Mouse (Mus musculus) limb, embryonic 12.5 days (tissue): ENCODE data around the gene Dnah2. TPM values are rescaled to one million over a fixed set of nuclear protein-coding genes. Genes with fewer than 3 reads are reported as not detected.
A peak's percentile ranks its signal among the peaks of the same experiment; 100 is the strongest.
"Not testable (repeated sequence)": the region's sequence is repeated elsewhere in the genome, so short reads cannot be mapped to it uniquely, and the experiment has no call there.

Experiments used
- ATAC-seq: fragments of 200-750 bp; cut with Nextera tagmentation; 2 replicates; pipeline ENCODE4 v1.8.0; 2017; ENCODE audit warnings: low read depth, moderate TSS enrichment; ENCODE audit not compliant: insufficient number of reproducible peaks, insufficient read depth, low FRiP score, low TSS enrichment
- H3K27ac ChIP-seq: fragments of 300-500 bp; sonication (generic); 2 replicates; pipeline ENCODE4 v1.5.1; 2016; ENCODE audit warnings: mild to moderate bottlenecking, moderate library complexity
- H3K27me3 ChIP-seq: fragments of 300-500 bp; sonication (generic); 2 replicates; pipeline ENCODE4 v1.6.1; 2016; ENCODE audit warnings: mild to moderate bottlenecking, moderate library complexity
- H3K36me3 ChIP-seq: fragments of 300-500 bp; sonication (generic); 2 replicates; pipeline ENCODE4 v1.6.1; 2016; ENCODE audit warnings: mild to moderate bottlenecking, moderate library complexity
- H3K4me1 ChIP-seq: fragments of 300-500 bp; sonication (generic); replicated peaks from 2 replicates; pipeline ENCODE4 v1.6.1; 2016
- H3K4me2 ChIP-seq: fragments of 300-500 bp; sonication (generic); 2 replicates; pipeline ENCODE4 v1.6.1; 2016; ENCODE audit warnings: mild to moderate bottlenecking, moderate library complexity
- H3K4me3 ChIP-seq: fragments of 300-500 bp; sonication (generic); replicated peaks from 2 replicates; pipeline ENCODE4 v1.5.1; 2016; ENCODE audit warnings: mild to moderate bottlenecking
- H3K9ac ChIP-seq: fragments of 300-500 bp; sonication (generic); replicated peaks from 2 replicates; pipeline ENCODE4 v1.6.1; 2016; ENCODE audit warnings: mild to moderate bottlenecking, moderate library complexity
- H3K9me3 ChIP-seq: fragments of 300-500 bp; sonication (generic); 2 replicates; pipeline ENCODE4 v1.6.1; 2016; ENCODE audit warnings: mild to moderate bottlenecking, moderate library complexity
- WGBS: fragments of 180-500 bp; shearing (Covaris S2); methylation state at CpG from one replicate; pipeline ENCODE4 v1.1.7; 2016; 5-methylcytosine and 5-hydroxymethylcytosine counted together
- polyA plus RNA-seq: library from polyadenylated mRNA; unstranded; fragments of >200 nt; fragmentation: Nextera tagmentation; extraction: Ambion mirVana; gene quantifications from 2 replicates; pipeline ENCODE4 v1.2.1, GENCODE M21; 2016

Gene Dnah2
- polyA plus RNA-seq, 1 experiment from 2014 or later, result 1.9 TPM

GRCm38 (mm10) chr11:69397581-69398057, 151.3 kb downstream of the Dnah2 start:
- H3K36me3 ChIP-seq, result peaks cover 42% of the 10 kb centered on the region
- H3K4me3 ChIP-seq, result peak overlapping the region; percentile 66
- H3K4me1 ChIP-seq, result peaks cover 56% of the 10 kb centered on the region
- ATAC-seq, result no peak
- H3K9ac ChIP-seq, result peak overlapping the region; percentile 61
- H3K27me3 ChIP-seq, result peaks cover 8% of the 10 kb centered on the region
- no peaks in the 10 kb centered on the region for H3K9me3 ChIP-seq
- peak overlapping the region; percentile 84 for H3K4me2 ChIP-seq
- 7% methylated on average over 24 of the region's 24 CpGs for WGBS
- H3K27ac ChIP-seq, result peak overlapping the region; percentile 82

- H3K9me3 ChIP-seq, result no peaks in the 10 kb centered on the region
- 31% methylated on average over 11 of the region's 11 CpGs for WGBS
- peak overlapping the region; percentile 84 for H3K4me2 ChIP-seq
- ATAC-seq, result no peak
- peaks cover 38% of the 10 kb centered on the region for H3K36me3 ChIP-seq
- H3K4me3 ChIP-seq, result peak overlapping the region; percentile 66
- H3K4me1 ChIP-seq, result peaks cover 55% of the 10 kb centered on the region
- H3K27ac ChIP-seq, result peak overlapping the region; percentile 93
- peak overlapping the region; percentile 88 for H3K9ac ChIP-seq
- H3K27me3 ChIP-seq, result peaks cover 8% of the 10 kb centered on the region
Measured at GRCm38 (mm10) chr11:69396772-69397171, 152.1 kb downstream of the Dnah2 start.

- Histone ChIP-seq H3K4me1 (peaks cover 48% of the 10 kb centered on the region), H3K4me3 (peak overlapping the region; percentile 66), H3K9me3 (no peaks in the 10 kb centered on the region), H3K27ac (peak overlapping the region; percentile 93), H3K4me2 (peak overlapping the region; percentile 84), H3K36me3 (peaks cover 28% of the 10 kb centered on the region), H3K27me3 (peaks cover 8% of the 10 kb centered on the region), H3K9ac (peak overlapping the region; percentile 88)
- ATAC-seq, result peak; percentile 81
- WGBS, result 1% methylated on average over 48 of the region's 48 CpGs
Measured at GRCm38 (mm10) chr11:69395634-69396373, 153.1 kb downstream of the Dnah2 start.

GRCm38 (mm10) chr11:69395235-69395633, 153.7 kb downstream of the Dnah2 start, which contains the start of the genes Naa38 and Cyb5d1:
TSS of gene Naa38 (plus strand) at chr11:69395487.
TSS of gene Cyb5d1 (minus strand) at chr11:69395631.
- Histone ChIP-seq H3K9ac (peak within 1 kb of the TSS; percentile 88), H3K36me3 (peaks cover 22% of the 10 kb centered on the region), H3K4me2 (peak within 1 kb of the TSS; percentile 84), H3K4me3 (peak within 1 kb of the TSS; percentile 66), H3K27ac (peak within 1 kb of the TSS; percentile 93), H3K4me1 (peaks cover 43% of the 10 kb centered on the region)
- H3K27me3 ChIP-seq, H3K9me3 ChIP-seq: not testable (repeated sequence)
- peak; percentile 29 for ATAC-seq
- WGBS, result under 1% methylated on average over 24 of the region's 24 CpGs

GRCm38 (mm10) chr11:69394591-69395167, 154.2 kb downstream of the Dnah2 start:
- H3K4me1 ChIP-seq, result peaks cover 37% of the 10 kb centered on the region
- ATAC-seq, result not testable (repeated sequence)
- 1% methylated on average over 31 of the region's 31 CpGs for WGBS

GRCm38 (mm10) chr11:69390400-69391034, 158.4 kb downstream of the Dnah2 start:
- Histone ChIP-seq H3K36me3 (peaks cover 4% of the 10 kb centered on the region), H3K27ac (no peak overlapping the region), H3K4me1 (peaks cover 4% of the 10 kb centered on the region), H3K4me3 (no peak overlapping the region), H3K9ac (no peak overlapping the region), H3K27me3 (no peaks in the 10 kb centered on the region), H3K9me3 (no peaks in the 10 kb centered on the region), H3K4me2 (no peak overlapping the region)
- 50% methylated on average over 10 of the region's 10 CpGs for WGBS
- ATAC-seq, result peak; percentile 40; the same call in 1 of the 2 replicates

More at GRCm38 (mm10) chr11:69394591-69395167, 154.2 kb downstream of the Dnah2 start:
- Histone ChIP-seq H3K27ac (peak overlapping the region; percentile 93), H3K9ac (peak overlapping the region; percentile 88), H3K4me2 (peak overlapping the region; percentile 72), H3K4me3 (peak overlapping the region; percentile 66), H3K36me3 (peaks cover 17% of the 10 kb centered on the region)
- H3K9me3 ChIP-seq, H3K27me3 ChIP-seq: not testable (repeated sequence)

- peaks cover 4% of the 10 kb centered on the region for H3K36me3 ChIP-seq
- no peak overlapping the region for H3K9ac ChIP-seq
- H3K4me2 ChIP-seq, result no peak overlapping the region
- H3K4me3 ChIP-seq, result no peak overlapping the region
- no peak overlapping the region for H3K27ac ChIP-seq
- peaks cover 4% of the 10 kb centered on the region for H3K4me1 ChIP-seq
- ATAC-seq, result peak; percentile 11; the same call in 1 of the 2 replicates
- no peaks in the 10 kb centered on the region for H3K27me3 ChIP-seq
- H3K9me3 ChIP-seq, result no peaks in the 10 kb centered on the region
- 66% methylated on average over 14 of the region's 14 CpGs for WGBS
Measured at GRCm38 (mm10) chr11:69389531-69390399, 159.1 kb downstream of the Dnah2 start.

GRCm38 (mm10) chr11:69388680-69389079, 160.2 kb downstream of the Dnah2 start:
- 99% methylated on average over 4 of the region's 4 CpGs for WGBS
- Histone ChIP-seq H3K27me3 (no peaks in the 10 kb centered on the region), H3K4me1 (no peaks in the 10 kb centered on the region), H3K9me3 (no peaks in the 10 kb centered on the region), H3K27ac (no peak overlapping the region), H3K4me2 (no peak overlapping the region), H3K9ac (no peak overlapping the region), H3K4me3 (no peak overlapping the region), H3K36me3 (peaks cover 6% of the 10 kb centered on the region)
- no peak for ATAC-seq

- Histone ChIP-seq H3K9me3 (no peaks in the 10 kb centered on the region), H3K4me2 (no peak overlapping the region), H3K36me3 (0 out of 2 replicates have a peak, but pooled peaks cover 11% of the 10 kb centered on the region), H3K27ac (no peak overlapping the region), H3K4me1 (no peaks in the 10 kb centered on the region), H3K27me3 (no peaks in the 10 kb centered on the region), H3K4me3 (no peak overlapping the region), H3K9ac (no peak overlapping the region)
- 77% methylated on average over 7 of the region's 7 CpGs for WGBS
- ATAC-seq, result no peak
Measured at GRCm38 (mm10) chr11:69386758-69387157, 162.2 kb downstream of the Dnah2 start.

GRCm38 (mm10) chr11:69384979-69385378, 163.9 kb downstream of the Dnah2 start:
- Histone ChIP-seq H3K4me3 (no peak overlapping the region), H3K9ac (no peak overlapping the region), H3K9me3 (no peaks in the 10 kb centered on the region), H3K36me3 (peaks cover 19% of the 10 kb centered on the region; the same call in 1 of the 2 replicates), H3K27ac (no peak overlapping the region), H3K4me2 (no peak overlapping the region), H3K4me1 (no peaks in the 10 kb centered on the region), H3K27me3 (no peaks in the 10 kb centered on the region)
- 76% methylated on average over 6 of the region's 6 CpGs for WGBS
- no peak for ATAC-seq
